Mouse (Mus musculus) left cerebral cortex, postnatal 36 days (tissue): ENCODE measurements at regions not wholly inside any gene's neighbourhood (a gene's known extent, or its start where the extent isn't known, plus 50 kb on each side); places are given as distances from the start of the nearest gene placed in this dataset.
"Not testable (repeated sequence)": the region's sequence is repeated elsewhere in the genome, so short reads cannot be mapped to it uniquely, and the experiment has no call there.

ENCODE experiments used
- DNase-seq, 2 experiments: peaks; one replicate each; pipeline ENCODE4 v3.0.0; 2021 to 2022; ENCODE audit warnings: low spot score in 2 of 2, mixed read lengths in 1 of 2
- intact Hi-C: fragments of 180-260 bp; cut with DNase I; formaldehyde crosslinking; loops from one replicate; pipeline ENCODE4 v1.15.1; 2025

DNA sequence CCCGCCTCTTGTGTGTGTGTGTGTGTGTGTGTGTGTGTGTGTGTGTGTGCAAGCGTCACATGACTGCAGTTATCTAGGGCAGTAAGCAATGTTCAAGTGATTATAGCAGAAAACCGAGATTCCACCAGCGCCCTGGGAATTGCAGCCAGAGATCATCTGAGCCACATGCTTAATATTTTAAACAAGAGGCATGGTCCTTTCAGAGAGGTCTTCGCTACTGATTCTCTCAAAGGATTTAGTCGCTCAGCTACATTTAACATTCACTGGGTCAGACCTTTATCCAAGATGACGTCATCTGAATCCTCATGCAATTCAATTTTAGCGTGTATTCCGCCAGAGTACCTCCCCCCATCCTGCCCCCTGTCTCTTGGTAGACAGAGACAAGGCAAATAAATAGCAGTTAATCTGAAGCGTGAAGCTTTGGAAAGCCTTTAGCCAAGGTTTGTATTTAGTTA, 104.0 kb upstream of the Gap43 start:
- DNase-seq = peak; percentile 16 to 21
- intact Hi-C loops = no loop called here

DNA sequence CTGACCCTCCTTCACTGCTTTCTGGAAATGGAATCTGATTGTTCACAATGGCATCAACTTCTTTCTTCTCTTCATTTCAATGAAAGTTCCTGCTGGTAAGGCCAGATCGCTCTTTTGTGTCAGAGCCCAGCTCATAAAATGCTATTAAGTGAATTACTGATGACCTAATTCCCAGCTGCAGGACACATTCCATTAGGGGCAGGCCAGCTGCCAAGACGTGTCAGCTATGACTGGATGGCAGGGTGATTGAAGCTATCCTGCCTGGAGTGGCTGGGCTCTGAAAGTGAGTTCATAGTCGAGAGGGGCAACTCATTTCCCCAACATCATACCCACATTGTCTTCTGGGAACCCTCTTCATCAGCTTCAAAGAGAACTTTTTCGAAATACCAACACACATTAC, 100.4 kb upstream of the Gap43 start:
- DNase-seq = no peak
- intact Hi-C loops = no loop called here

- intact Hi-C loops = no loop called here
These were observed 91.1 kb upstream of the Gap43 start for GRCm38 (mm10) chr16:42431529-42431928.

GRCm38 (mm10) chr16:42416673-42417072, 76.2 kb upstream of the Gap43 start:
- no peak for DNase-seq
- intact Hi-C loops = no loop called here

More at GRCm38 (mm10) chr16:42431529-42431928, 91.1 kb upstream of the Gap43 start:
- no peak for DNase-seq

DNA sequence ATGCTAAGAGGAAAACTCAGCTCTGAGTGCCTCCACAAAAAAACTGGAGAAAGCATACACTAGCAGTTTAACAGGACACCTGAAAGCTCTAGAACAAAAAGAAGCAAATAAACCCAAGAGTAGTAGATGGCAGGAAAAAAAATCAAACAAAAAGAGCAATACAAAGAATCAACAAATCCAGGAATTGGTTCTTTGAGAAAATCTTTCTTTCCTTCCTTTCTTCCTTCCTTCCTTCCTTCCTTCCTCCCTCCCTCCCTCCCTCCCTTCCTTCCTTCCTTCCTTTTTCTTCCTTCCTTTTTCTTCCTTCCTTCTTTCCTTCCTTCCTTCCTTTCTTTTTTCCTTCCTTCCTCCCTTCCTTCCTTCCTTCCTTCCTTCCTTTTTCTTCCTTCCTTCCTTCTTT, 71.6 kb upstream of the Gap43 start:
- DNase-seq, intact Hi-C loops: not testable (repeated sequence)

GRCm38 (mm10) chr16:42396596-42396995, 56.1 kb upstream of the Gap43 start:
- peak in 1 of 2 experiments; percentile 7 for DNase-seq
- intact Hi-C loops = no loop called here
